Mouse (Mus musculus) kidney, postnatal 36 days (tissue): ENCODE data around the gene Hdc.
A peak's percentile ranks its signal among the peaks of the same experiment; 100 is the strongest.
"Not testable (repeated sequence)": the region's sequence is repeated elsewhere in the genome, so short reads cannot be mapped to it uniquely, and the experiment has no call there.

ENCODE experiments used
- DNase-seq, 2 experiments: peaks; one replicate each; pipeline ENCODE4 v3.0.0; 2021 to 2022; ENCODE audit warnings: mixed read lengths in 2 of 2

Gene Hdc

GRCm38 (mm10) chr2:126619249-126619704 lies at the start of gene Hdc:
TSS of gene Hdc (minus strand) at chr2:126619299.
- no peak for DNase-seq

- DNase-seq = peak; percentile 46 to 69
Measured at GRCm38 (mm10) chr2:126668621-126669252, 49.6 kb upstream of the Hdc start.

GRCm38 (mm10) chr2:126665984-126666383 lies 46.9 kb upstream of the Hdc start:
- no peak for DNase-seq

GRCm38 (mm10) chr2:126663481-126663880 lies 44.4 kb upstream of the Hdc start:
- DNase-seq = peak; percentile 67 to 70

- DNase-seq = peak in 1 of 2 experiments; percentile 72
Measured at GRCm38 (mm10) chr2:126652929-126653328, 33.8 kb upstream of the Hdc start.

GRCm38 (mm10) chr2:126647762-126648161 lies 28.7 kb upstream of the Hdc start:
- no peak for DNase-seq

- no peak for DNase-seq
Measured at GRCm38 (mm10) chr2:126646461-126646860, 27.4 kb upstream of the Hdc start.

- no peak for DNase-seq
Measured at GRCm38 (mm10) chr2:126644768-126645167, 25.7 kb upstream of the Hdc start.

- DNase-seq = no peak
Measured at GRCm38 (mm10) chr2:126640298-126640697, 21.2 kb upstream of the Hdc start.

GRCm38 (mm10) chr2:126635939-126636823 lies 17.1 kb upstream of the Hdc start:
- DNase-seq = peak; percentile 80

GRCm38 (mm10) chr2:126633165-126633564 lies 14.1 kb upstream of the Hdc start:
- DNase-seq = peak; percentile 46 to 59

GRCm38 (mm10) chr2:126628455-126628995 lies 9.4 kb upstream of the Hdc start:
- DNase-seq = no peak

GRCm38 (mm10) chr2:126623138-126623537 lies 4.0 kb upstream of the Hdc start:
- DNase-seq = no peak

- peak; percentile 46 to 51 for DNase-seq
Measured at GRCm38 (mm10) chr2:126622455-126622854, 3.4 kb upstream of the Hdc start.

- peak in 1 of 2 experiments; percentile 13 for DNase-seq
Measured at GRCm38 (mm10) chr2:126618470-126619179, 474 bp downstream of the Hdc start.

- DNase-seq = no peak
Measured at GRCm38 (mm10) chr2:126615355-126615754, 3.7 kb downstream of the Hdc start.

GRCm38 (mm10) chr2:126609600-126609999 lies 9.5 kb downstream of the Hdc start:
- DNase-seq = not testable (repeated sequence)

- DNase-seq = peak in 1 of 2 experiments; percentile 34
Measured at GRCm38 (mm10) chr2:126607553-126608203, 11.4 kb downstream of the Hdc start.

GRCm38 (mm10) chr2:126606688-126607062 lies 12.4 kb downstream of the Hdc start:
- DNase-seq = no peak

GRCm38 (mm10) chr2:126606061-126606687 lies 12.9 kb downstream of the Hdc start:
- DNase-seq = no peak

- no peak for DNase-seq
Measured at GRCm38 (mm10) chr2:126601918-126602600, 17.0 kb downstream of the Hdc start.
